Mouse (Mus musculus) megakaryocyte, embryonic 14.5 days (primary cell): Measurements from ENCODE around the gene Fbxo9. TPM values are rescaled to one million over a fixed set of nuclear protein-coding genes. Genes with fewer than 3 reads are reported as not detected.
"Not testable (repeated sequence)": the region's sequence is repeated elsewhere in the genome, so short reads cannot be mapped to it uniquely, and the experiment has no call there.

Experiments used
- H3K27me3 ChIP-seq: replicated peaks from 2 replicates; pipeline ENCODE3; 2012; ENCODE audit warnings: inconsistent platforms
- H3K36me3 ChIP-seq: replicated peaks from 2 replicates; pipeline ENCODE3; 2012; ENCODE audit warnings: low read length, inconsistent platforms, mixed read lengths
- H3K4me1 ChIP-seq: 2 replicates; pipeline ENCODE4 v1.6.1; 2012; ENCODE audit warnings: inconsistent platforms
- H3K4me3 ChIP-seq: replicated peaks from 2 replicates; pipeline ENCODE3; 2012; ENCODE audit warnings: moderate library complexity, mild to moderate bottlenecking, inconsistent platforms
- H3K9me3 ChIP-seq: 2 replicates; pipeline ENCODE4 v1.6.1; 2012; ENCODE audit warnings: inconsistent platforms
- FLI1 ChIP-seq: IDR thresholded peaks from 2 replicates; pipeline ENCODE4 v1.6.1; 2012; ENCODE audit warnings: low read length, inconsistent platforms, mixed read lengths
- GATA1 ChIP-seq: IDR thresholded peaks from 3 replicates; pipeline ENCODE4 v1.6.1; 2012; ENCODE audit warnings: mixed read lengths, low read length, inconsistent platforms, borderline replicate concordance
- polyA plus RNA-seq: library from polyadenylated mRNA; stranded (reverse); fragments of >175 nt; gene quantifications from 2 replicates; pipeline ENCODE4 v1.2.3, GENCODE M21; 2012; ENCODE audit warnings: low replicate concordance; ENCODE audit not compliant: insufficient read depth

Fbxo9 gene
- 67.6 and 168 TPM in 2 replicates for polyA plus RNA-seq

GRCm38 (mm10) chr9:78108796-78109239 is at the start of gene Fbxo9, which contains the start of gene Ick:
TSS of gene Fbxo9 (minus strand) at chr9:78109065.
TSS of gene Ick (plus strand) at chr9:78109192.
- peaks cover 67% of the 10 kb centered on the region for H3K4me1 ChIP-seq
- H3K9me3 ChIP-seq, result no peaks in the 10 kb centered on the region
- H3K36me3 ChIP-seq, result peaks cover 28% of the 10 kb centered on the region
- no peak for TF ChIP-seq FLI1
- no peak for TF ChIP-seq GATA1
- H3K27me3 ChIP-seq, result no peaks in the 10 kb centered on the region
- H3K4me3 ChIP-seq, result peak within 1 kb of the TSS; percentile 99

GRCm38 (mm10) chr9:78157221-78157620 is 48.4 kb upstream of the Fbxo9 start:
- Histone ChIP-seq H3K4me1 (peaks cover 28% of the 10 kb centered on the region), H3K27me3 (no peaks in the 10 kb centered on the region), H3K36me3 (peaks cover 89% of the 10 kb centered on the region), H3K4me3 (no peak overlapping the region), H3K9me3 (no peaks in the 10 kb centered on the region)
- TF ChIP-seq GATA1 (no peak), FLI1 (no peak)

DNA sequence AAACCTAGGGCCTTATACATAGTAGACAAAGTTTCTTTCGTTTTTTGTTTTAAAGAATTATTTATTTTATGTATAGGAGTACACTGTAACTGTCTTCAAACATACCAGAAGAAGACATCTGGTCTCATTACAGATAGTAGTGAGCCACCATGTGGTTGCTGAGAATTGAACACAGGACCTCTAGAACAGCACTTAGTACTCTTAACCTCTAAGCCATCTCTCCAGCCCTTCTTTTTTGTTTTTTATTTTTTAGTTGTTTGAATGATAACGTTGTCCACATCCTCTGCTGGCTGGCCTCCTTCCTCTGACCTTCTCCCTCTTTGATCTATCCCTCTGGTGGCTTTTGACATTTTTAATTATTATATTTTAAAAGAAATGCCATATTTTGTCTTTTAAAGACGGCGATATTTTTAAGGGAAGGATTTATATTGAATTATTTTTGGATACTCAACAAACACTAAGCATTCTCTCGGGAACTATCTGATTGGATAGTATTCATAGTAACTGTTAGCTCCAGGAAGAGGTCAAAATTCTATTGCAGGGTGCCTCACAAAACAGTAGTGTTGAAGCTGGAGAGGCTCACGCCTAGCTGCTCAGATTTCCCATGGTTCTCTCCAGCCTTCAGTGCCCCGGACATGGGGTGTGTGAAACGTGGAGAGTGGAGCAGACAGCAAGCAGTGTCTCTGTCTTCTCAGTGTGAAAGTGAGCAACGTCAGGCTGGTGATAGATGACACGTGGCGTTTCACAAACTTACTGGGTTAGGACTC is 45.5 kb upstream of the Fbxo9 start:
- Histone ChIP-seq H3K4me3 (no peak overlapping the region), H3K27me3 (no peaks in the 10 kb centered on the region), H3K36me3 (peaks cover 83% of the 10 kb centered on the region), H3K9me3 (no peaks in the 10 kb centered on the region), H3K4me1 (peaks cover 14% of the 10 kb centered on the region; the same call in 1 of the 2 replicates)
- no peak for TF ChIP-seq FLI1
- no peak for TF ChIP-seq GATA1

DNA sequence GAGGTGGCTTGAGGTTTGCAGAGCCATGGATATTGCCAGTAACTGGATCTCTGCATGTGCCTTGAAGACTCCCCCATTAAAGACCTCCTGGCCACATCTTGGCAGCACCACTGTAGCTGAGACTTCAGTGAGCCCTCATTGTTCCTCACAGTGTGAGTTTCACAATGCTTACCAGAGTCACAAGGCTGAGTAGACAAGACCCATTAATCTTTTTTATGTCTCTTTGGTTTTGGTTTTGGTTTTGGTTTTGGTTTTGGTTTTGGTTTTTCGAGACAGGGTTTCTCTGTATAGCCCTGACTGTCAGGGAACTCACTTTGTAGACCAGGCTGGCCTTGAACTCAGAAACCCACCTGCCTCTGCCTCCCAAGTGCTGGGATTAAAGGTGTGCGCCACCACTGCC is 40.9 kb upstream of the Fbxo9 start:
- not testable (repeated sequence) for H3K4me3 ChIP-seq, H3K9me3 ChIP-seq, H3K27me3 ChIP-seq
- Histone ChIP-seq H3K4me1 (peaks cover 20% of the 10 kb centered on the region), H3K36me3 (peaks cover 70% of the 10 kb centered on the region)

DNA sequence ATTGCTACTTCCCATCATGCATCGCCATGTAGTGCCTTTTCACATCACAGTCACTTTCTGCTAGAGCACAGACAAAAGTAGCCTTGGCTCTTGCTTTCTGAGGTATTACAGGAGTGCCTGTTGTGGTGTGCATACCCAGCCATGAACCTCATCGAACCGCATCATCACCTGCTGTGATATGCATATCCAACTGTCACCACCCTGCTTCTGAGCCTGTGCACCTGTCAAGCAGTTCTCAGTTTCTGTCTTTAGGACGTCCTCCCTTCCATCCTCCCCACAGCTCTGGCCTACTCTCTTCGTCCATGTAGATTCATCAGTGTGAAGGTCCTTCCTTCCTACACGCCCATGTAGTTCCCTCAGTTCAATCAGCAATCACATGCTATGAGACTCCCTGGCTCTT is 39.3 kb upstream of the Fbxo9 start:
- Histone ChIP-seq H3K27me3 (no peaks in the 10 kb centered on the region), H3K4me3 (no peak overlapping the region), H3K9me3 (no peaks in the 10 kb centered on the region), H3K36me3 (peaks cover 74% of the 10 kb centered on the region), H3K4me1 (peaks cover 9% of the 10 kb centered on the region)
- no peak for TF ChIP-seq FLI1
- TF ChIP-seq GATA1, result no peak

- H3K4me3 ChIP-seq, result no peak overlapping the region
- no peaks in the 10 kb centered on the region for H3K27me3 ChIP-seq
These were observed 37.8 kb upstream of the Fbxo9 start for GRCm38 (mm10) chr9:78146627-78147026.

GRCm38 (mm10) chr9:78146099-78146498 is 37.2 kb upstream of the Fbxo9 start:
- H3K4me3 ChIP-seq, result no peak overlapping the region
- H3K27me3 ChIP-seq, result no peaks in the 10 kb centered on the region
- no peak for TF ChIP-seq FLI1
- TF ChIP-seq GATA1, result no peak
- H3K36me3 ChIP-seq, result peaks cover 76% of the 10 kb centered on the region
- peaks cover 9% of the 10 kb centered on the region for H3K9me3 ChIP-seq
- H3K4me1 ChIP-seq, result peaks cover 9% of the 10 kb centered on the region

More at GRCm38 (mm10) chr9:78146627-78147026, 37.8 kb upstream of the Fbxo9 start:
- peaks cover 9% of the 10 kb centered on the region for H3K4me1 ChIP-seq
- TF ChIP-seq FLI1, result no peak
- no peak for TF ChIP-seq GATA1
- peaks cover 7% of the 10 kb centered on the region for H3K9me3 ChIP-seq
- peaks cover 76% of the 10 kb centered on the region for H3K36me3 ChIP-seq

- TF ChIP-seq GATA1 (no peak), FLI1 (no peak)
- H3K36me3 ChIP-seq, result peaks cover 89% of the 10 kb centered on the region
- no peak overlapping the region for H3K4me3 ChIP-seq
- H3K9me3 ChIP-seq, result peaks cover 9% of the 10 kb centered on the region
- H3K4me1 ChIP-seq, result peaks cover 34% of the 10 kb centered on the region
- no peaks in the 10 kb centered on the region for H3K27me3 ChIP-seq
These were observed 30.6 kb upstream of the Fbxo9 start for GRCm38 (mm10) chr9:78139463-78139862.

DNA sequence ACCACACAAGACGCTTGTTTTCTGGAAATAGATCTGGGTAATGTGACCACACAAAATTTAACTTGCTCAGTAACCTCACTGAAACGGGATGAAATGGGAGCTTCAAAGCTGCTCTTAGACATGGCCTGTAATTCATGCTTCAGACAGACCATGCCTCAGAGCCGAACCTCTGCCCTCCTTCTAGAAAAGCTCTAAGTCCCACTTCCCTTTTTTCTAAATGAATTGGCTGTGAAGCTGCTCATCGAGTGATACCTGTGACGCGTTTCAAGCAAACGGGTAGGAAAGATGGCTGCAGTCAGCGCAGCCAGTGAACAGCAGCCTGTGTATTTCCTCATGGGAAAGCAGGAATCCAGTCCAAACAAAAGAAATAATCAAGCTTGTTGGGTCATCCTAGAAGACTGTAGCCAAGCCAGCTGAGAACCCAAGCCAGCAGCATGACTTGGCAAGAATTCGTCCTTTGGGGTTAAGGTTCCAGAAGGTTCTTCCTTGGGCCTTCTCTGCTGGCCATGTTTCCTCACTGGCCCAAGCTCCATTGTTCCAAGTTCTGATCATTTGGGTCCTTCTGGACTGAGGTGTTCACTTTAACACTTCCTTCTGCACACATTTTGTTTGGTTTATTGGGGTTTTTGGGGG is 29.3 kb upstream of the Fbxo9 start:
- Histone ChIP-seq H3K27me3 (no peaks in the 10 kb centered on the region), H3K4me1 (peaks cover 44% of the 10 kb centered on the region), H3K9me3 (peaks cover 9% of the 10 kb centered on the region), H3K36me3 (peaks cover 86% of the 10 kb centered on the region), H3K4me3 (no peak overlapping the region)
- TF ChIP-seq GATA1 (no peak), FLI1 (no peak)

GRCm38 (mm10) chr9:78135658-78136057 is 26.8 kb upstream of the Fbxo9 start:
- Histone ChIP-seq H3K9me3 (no peaks in the 10 kb centered on the region), H3K36me3 (peaks cover 89% of the 10 kb centered on the region), H3K4me1 (peaks cover 51% of the 10 kb centered on the region), H3K4me3 (no peak overlapping the region), H3K27me3 (no peaks in the 10 kb centered on the region)
- TF ChIP-seq FLI1 (no peak), GATA1 (no peak)
